Mouse (Mus musculus): ENCODE data around the gene Lrrc25.
"Not testable (repeated sequence)": the region's sequence is repeated elsewhere in the genome, so short reads cannot be mapped to it uniquely, and the experiment has no call there.

The Lrrc25 gene

GRCm38 (mm10) chr8:70615894-70616293, at the start of gene Lrrc25:
Lrrc25 (plus strand) TSS chr8:70616155.
- no peak for DNase-seq (ENCODE audit: low read depth, low spot score)

GRCm38 (mm10) chr8:70570360-70570759, 45.6 kb upstream of the Lrrc25 start:
- DNase-seq (ENCODE audit: low read depth, low spot score) = no peak

GRCm38 (mm10) chr8:70570990-70571389, 45.0 kb upstream of the Lrrc25 start:
- DNase-seq (ENCODE audit: low read depth, low spot score) = no peak

GRCm38 (mm10) chr8:70574302-70574701, 41.7 kb upstream of the Lrrc25 start:
- DNase-seq (ENCODE audit: low read depth, low spot score) = no peak

GRCm38 (mm10) chr8:70574915-70575314, 41.0 kb upstream of the Lrrc25 start:
- no peak for DNase-seq (ENCODE audit: low read depth, low spot score)

GRCm38 (mm10) chr8:70577207-70577606, 38.7 kb upstream of the Lrrc25 start:
- no peak for DNase-seq (ENCODE audit: low read depth, low spot score)

GRCm38 (mm10) chr8:70583476-70584387, 32.2 kb upstream of the Lrrc25 start:
- DNase-seq (ENCODE audit: low read depth, low spot score) = no peak

GRCm38 (mm10) chr8:70584606-70585257, 31.2 kb upstream of the Lrrc25 start:
- no peak for DNase-seq (ENCODE audit: low read depth, low spot score)

GRCm38 (mm10) chr8:70585258-70585652, 30.7 kb upstream of the Lrrc25 start:
- DNase-seq (ENCODE audit: low read depth, low spot score) = no peak

GRCm38 (mm10) chr8:70587955-70588354, 28.0 kb upstream of the Lrrc25 start:
- not testable (repeated sequence) for DNase-seq (ENCODE audit: low read depth, low spot score)

- no peak for DNase-seq (ENCODE audit: low read depth, low spot score)
Measured at GRCm38 (mm10) chr8:70591569-70591968, 24.4 kb upstream of the Lrrc25 start.

- DNase-seq (ENCODE audit: low read depth, low spot score) = no peak
Measured at GRCm38 (mm10) chr8:70593173-70593572, 22.8 kb upstream of the Lrrc25 start.

- peak; percentile 99 for DNase-seq (ENCODE audit: low read depth, low spot score)
Measured at GRCm38 (mm10) chr8:70593961-70594609, 21.9 kb upstream of the Lrrc25 start, which contains the start of gene Isyna1. Isyna1 (plus strand) TSS chr8:70594373.

- DNase-seq (ENCODE audit: low read depth, low spot score) = no peak
Measured at GRCm38 (mm10) chr8:70594621-70595564, 21.1 kb upstream of the Lrrc25 start.

- no peak for DNase-seq (ENCODE audit: low read depth, low spot score)
Measured at GRCm38 (mm10) chr8:70595811-70596210, 20.1 kb upstream of the Lrrc25 start.

- no peak for DNase-seq (ENCODE audit: low read depth, low spot score)
Measured at GRCm38 (mm10) chr8:70596216-70596615, 19.7 kb upstream of the Lrrc25 start.

- no peak for DNase-seq (ENCODE audit: low read depth, low spot score)
Measured at GRCm38 (mm10) chr8:70596775-70597416, 19.1 kb upstream of the Lrrc25 start.

GRCm38 (mm10) chr8:70597417-70598272, 18.3 kb upstream of the Lrrc25 start:
- DNase-seq (ENCODE audit: low read depth, low spot score) = no peak

GRCm38 (mm10) chr8:70598283-70598682, 17.7 kb upstream of the Lrrc25 start:
- peak; percentile 67 for DNase-seq (ENCODE audit: low read depth, low spot score)

- peak; percentile 71 for DNase-seq (ENCODE audit: low read depth, low spot score)
Measured at GRCm38 (mm10) chr8:70598722-70599121, 17.2 kb upstream of the Lrrc25 start.

Measured in forelimb bud, embryonic 11.5 days (tissue).